Mouse (Mus musculus): ENCODE measurements at regions not wholly inside any gene's neighbourhood (a gene's known extent, or its start where the extent isn't known, plus 50 kb on each side); places are given as distances from the start of the nearest gene placed in this dataset.

DNA sequence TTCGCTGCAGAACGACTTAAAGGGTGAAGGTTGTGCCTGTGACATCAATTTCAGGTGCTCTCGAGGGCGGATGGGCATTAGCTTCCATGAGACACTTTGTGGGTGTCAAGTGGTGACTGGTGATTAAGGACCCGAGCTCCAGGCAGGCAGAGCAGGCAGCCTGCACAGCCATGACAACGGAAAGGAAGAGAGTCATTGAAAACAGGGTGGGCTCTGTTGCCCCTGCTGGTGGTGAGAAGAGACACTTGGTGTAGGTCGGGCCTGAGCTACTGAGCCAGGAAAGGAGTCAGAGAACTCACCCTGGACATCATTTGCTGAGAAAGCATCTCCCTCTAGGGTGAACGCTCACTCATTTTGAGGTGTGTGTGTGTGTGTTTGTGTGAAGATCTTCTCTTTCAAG is 80.1 kb upstream of the Arglu1 start:
- peak in 1 of 2 experiments; percentile 4 for DNase-seq (ENCODE audit: low spot score in 2 of 2)

DNA sequence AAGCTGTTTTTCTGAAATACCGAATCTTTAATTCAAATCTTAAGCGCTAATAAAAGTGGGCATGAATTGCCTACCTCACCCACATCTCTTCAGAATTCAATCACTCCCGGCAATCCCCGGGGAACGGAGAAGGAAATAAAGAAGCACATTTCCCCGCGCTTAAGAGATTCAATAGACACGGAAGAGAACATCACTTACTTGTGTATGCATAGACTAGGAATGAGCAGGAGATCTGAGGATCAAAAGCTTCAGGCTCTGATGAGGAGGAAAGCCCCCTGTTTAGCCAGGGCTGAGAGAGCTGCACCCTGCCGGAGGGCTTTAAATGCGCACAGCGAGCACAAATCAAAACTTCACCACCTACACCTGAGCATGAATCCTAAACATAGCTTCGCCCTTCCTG is 72.0 kb upstream of the Arglu1 start:
- DNase-seq (ENCODE audit: low spot score in 2 of 2) = no peak

DNA sequence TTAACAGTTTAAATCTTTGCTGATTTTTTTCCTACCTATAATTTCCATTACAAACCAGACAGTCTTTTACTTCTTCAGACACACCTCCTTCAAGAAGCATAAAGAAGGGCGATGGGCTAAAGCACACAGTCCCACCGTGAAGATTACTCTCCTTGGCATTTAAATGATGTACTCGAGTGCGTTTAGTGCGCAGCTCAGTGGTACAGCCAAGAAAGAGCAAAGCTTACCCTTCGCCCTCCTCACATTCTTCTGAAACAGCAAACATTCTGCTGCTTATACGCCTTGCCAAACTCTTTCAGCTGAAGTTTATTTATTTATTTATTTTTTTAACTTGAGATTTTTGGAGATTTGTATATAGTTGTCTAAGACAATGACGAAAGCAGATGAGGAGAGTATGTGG is 68.0 kb upstream of the Arglu1 start:
- no peak for DNase-seq (ENCODE audit: low spot score in 2 of 2)

DNA sequence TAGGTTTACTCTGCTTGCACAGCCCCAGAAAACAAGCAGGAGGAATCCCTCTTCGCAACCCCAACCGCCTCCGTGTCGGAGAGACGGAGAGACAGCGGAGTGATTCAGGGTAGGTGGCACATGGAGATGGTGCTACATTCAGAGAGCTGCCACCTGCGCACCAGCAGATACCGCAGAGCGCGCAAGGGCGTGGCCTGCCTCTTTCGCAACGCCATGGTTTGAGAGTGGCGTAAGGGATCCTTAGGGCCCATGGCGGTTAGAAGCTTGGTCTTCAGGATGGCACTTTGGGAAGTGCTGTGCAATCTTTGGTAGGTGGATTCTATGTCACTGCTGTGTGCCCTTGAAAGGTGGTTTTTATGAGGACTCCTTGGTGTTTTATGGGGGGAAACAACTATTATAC is 60.9 kb upstream of the Arglu1 start:
- no peak for DNase-seq (ENCODE audit: low spot score in 2 of 2)

DNA sequence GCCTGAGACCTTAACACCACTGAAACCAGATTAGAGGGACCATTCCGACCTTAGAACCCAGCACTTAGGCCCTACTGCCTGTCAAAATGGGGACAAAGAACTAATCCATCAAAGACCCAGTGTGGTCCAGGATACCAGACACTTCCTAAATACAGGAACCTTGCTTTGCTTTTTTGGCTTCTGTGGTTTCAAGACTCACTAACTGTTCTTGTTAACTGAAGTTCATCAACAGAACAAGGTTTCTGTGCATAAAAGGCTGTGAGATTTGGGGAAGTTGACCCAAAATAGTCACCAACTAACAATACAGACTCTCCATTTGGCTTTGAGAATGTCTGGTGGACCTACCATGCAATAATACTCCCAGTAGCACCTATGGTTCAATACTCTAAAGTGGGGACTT is 56.4 kb upstream of the Arglu1 start:
- DNase-seq (ENCODE audit: low spot score in 2 of 2) = no peak

DNA sequence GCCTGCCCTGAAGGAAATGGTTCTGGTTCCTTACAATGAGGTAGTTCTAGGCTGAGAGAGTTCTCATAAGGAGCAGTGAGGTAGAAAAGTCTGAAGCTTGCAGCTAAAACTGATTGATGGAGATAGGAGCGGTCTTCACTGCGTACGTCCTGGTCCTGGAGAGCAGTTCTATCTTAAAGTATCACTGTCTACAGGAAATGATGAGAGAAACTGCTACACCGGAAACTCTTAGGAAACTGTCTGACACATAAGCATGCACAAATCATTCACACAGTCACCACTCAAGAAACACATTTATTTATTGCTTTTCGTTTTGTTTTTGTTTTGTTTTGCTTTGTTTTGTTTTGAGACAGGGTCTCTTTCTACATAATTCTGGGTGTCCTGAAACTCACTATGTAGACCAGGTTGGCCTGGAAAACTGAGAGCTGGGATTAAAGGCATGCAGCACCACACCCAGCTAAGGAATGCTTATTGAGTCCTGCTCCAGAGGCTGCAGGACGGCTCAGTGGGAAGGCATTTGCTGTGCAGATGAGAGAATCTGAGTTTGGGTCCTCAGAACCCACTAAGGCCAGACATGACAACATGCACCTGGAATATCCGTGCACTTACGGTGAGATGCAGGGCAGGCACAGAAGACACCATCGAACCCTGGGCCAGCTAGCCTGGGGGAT is 55.4 kb upstream of the Arglu1 start:
- DNase-seq (ENCODE audit: low spot score in 2 of 2) = no peak

Measured in cerebellum, postnatal 4 days (tissue).